Mouse (Mus musculus) liver, adult 2 months (tissue): Measurements from ENCODE around the gene Vav3. TPM values are rescaled to one million over a fixed set of nuclear protein-coding genes. Genes with fewer than 3 reads are reported as not detected.

ENCODE experiments used
- DNase-seq: peaks from one replicate; pipeline ENCODE4 v3.0.0-alpha.2; 2011; ENCODE audit warnings: low read depth, low spot score; ENCODE audit errors: extremely low read depth
- H3K27ac ChIP-seq: fragments of 200-500 bp; replicated peaks from 2 replicates; pipeline ENCODE4 v1.5.1; 2012; ENCODE audit warnings: low read depth, mild to moderate bottlenecking, control low read depth, inconsistent platforms, low read length; ENCODE audit not compliant: insufficient read depth
- H3K27me3 ChIP-seq: fragments of 200-500 bp; 2 replicates; pipeline ENCODE4 v1.6.1; 2012; ENCODE audit warnings: mild to moderate bottlenecking, moderate library complexity, low read length, inconsistent platforms; ENCODE audit not compliant: control insufficient read depth, insufficient read depth
- H3K36me3 ChIP-seq: fragments of 200-500 bp; 2 replicates; pipeline ENCODE4 v1.6.1; 2012; ENCODE audit warnings: low read length, inconsistent platforms; ENCODE audit not compliant: control insufficient read depth, insufficient read depth
- H3K4me1 ChIP-seq: fragments of 200-500 bp; 2 replicates; pipeline ENCODE4 v1.6.1; 2011; ENCODE audit warnings: low read length; ENCODE audit not compliant: control insufficient read depth, insufficient read depth
- H3K4me3 ChIP-seq: fragments of 200-500 bp; 2 replicates; pipeline ENCODE4 v1.5.1; 2011; ENCODE audit warnings: low read depth, mild to moderate bottlenecking, control low read depth, low read length, moderate library complexity; ENCODE audit not compliant: insufficient read depth
- H3K79me2 ChIP-seq: fragments of 200-500 bp; 2 replicates; pipeline ENCODE4 v1.6.1; 2012; ENCODE audit warnings: inconsistent platforms, mild to moderate bottlenecking, low read length, moderate library complexity; ENCODE audit not compliant: control insufficient read depth, insufficient read depth
- H3K9ac ChIP-seq: fragments of 200-500 bp; 2 replicates; pipeline ENCODE4 v1.6.1; 2012; ENCODE audit warnings: low read depth, mild to moderate bottlenecking, control low read depth, inconsistent platforms, low read length
- CTCF ChIP-seq: fragments of 200-500 bp; IDR thresholded peaks from 2 replicates; pipeline ENCODE4 v1.5.1; 2011; ENCODE audit warnings: low read depth, low read length, control low read depth
- POLR2A ChIP-seq: fragments of 200-500 bp; IDR thresholded peaks from 2 replicates; pipeline ENCODE4 v1.6.1; 2011; ENCODE audit warnings: low read length, control low read depth; ENCODE audit not compliant: insufficient read depth; ENCODE audit errors: extremely low read depth
- WGBS: fragments of 180-500 bp; shearing (Covaris S2); methylation state at CpG from one replicate; pipeline ENCODE4 v1.1.7; 2018; 5-methylcytosine and 5-hydroxymethylcytosine counted together
- polyA plus RNA-seq: library from polyadenylated mRNA; depleted of rRNA; stranded (reverse); fragments of >200 nt; gene quantifications from 2 replicates; pipeline ENCODE4 v1.2.3, GENCODE M21; 2012
- total RNA-seq: library from RNA; depleted of rRNA; stranded (reverse); fragments of >200 nt; gene quantifications from 2 replicates; pipeline ENCODE4 v1.2.3, GENCODE M21; 2014

Vav3 gene
- total and polyA plus RNA-seq, 2 experiments: 0.29 to 3.0 TPM

DNA sequence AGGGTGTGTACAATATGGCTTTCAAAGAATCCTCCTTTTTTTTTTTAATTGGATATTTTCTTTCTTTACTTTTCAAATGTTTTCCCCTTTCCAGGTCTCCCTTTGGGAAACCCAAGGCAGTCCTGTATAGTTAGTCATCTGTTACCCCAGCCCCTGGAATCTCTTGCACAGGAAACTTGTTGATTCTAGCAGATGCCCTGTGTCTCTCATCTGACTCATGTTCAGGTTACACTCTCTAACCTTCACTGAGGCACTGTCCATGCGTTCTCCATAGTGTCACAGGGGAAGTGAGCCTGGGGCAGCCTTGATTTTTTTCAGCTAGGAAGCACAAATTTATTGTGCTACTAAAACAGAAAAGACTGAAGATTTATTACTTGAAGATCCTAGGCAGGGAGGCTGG is 262.3 kb downstream of the Vav3 start:
- Histone ChIP-seq H3K9ac (no peak overlapping the region), H3K27me3 (no peaks in the 10 kb centered on the region), H3K4me3 (no peak overlapping the region), H3K4me1 (no peaks in the 10 kb centered on the region), H3K27ac (no peak overlapping the region), H3K79me2 (no peaks in the 10 kb centered on the region), H3K36me3 (no peaks in the 10 kb centered on the region)
- no peak for DNase-seq
- 61% methylated on average over 1 of the region's 1 CpGs for WGBS
- TF ChIP-seq POLR2A (no peak), CTCF (no peak)

- no peak overlapping the region for H3K9ac ChIP-seq
- no peak overlapping the region for H3K4me3 ChIP-seq
- no peak overlapping the region for H3K27ac ChIP-seq
- TF ChIP-seq POLR2A: no peak
- TF ChIP-seq CTCF: no peak
- H3K36me3 ChIP-seq: no peaks in the 10 kb centered on the region
- H3K27me3 ChIP-seq: no peaks in the 10 kb centered on the region
- 82% methylated on average over 2 of the region's 2 CpGs for WGBS
- DNase-seq: no peak
- no peaks in the 10 kb centered on the region for H3K79me2 ChIP-seq
- H3K4me1 ChIP-seq: no peaks in the 10 kb centered on the region
Observed at GRCm38 (mm10) chr3:109606121-109606520, 265.7 kb downstream of the Vav3 start.

DNA sequence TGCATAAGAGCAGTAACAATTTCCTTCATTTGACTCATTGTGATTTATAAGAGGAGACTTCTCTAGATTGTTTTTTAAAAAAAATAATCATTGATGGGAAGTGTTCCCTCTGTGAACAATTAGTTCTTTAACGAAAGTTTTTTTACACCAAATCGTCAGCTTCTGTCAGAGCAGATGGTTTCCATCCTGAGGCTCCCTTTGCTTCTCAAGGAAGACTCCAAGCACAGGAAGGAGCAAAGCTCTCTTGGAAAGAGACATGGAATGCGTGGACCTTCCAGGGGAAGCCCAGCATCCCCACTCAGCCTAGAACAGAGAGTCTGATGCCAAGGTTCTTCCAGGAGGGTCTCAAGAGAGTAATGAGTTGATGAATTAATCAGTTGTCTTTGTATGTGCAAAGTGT is 281.3 kb downstream of the Vav3 start:
- H3K36me3 ChIP-seq: no peaks in the 10 kb centered on the region
- no peak for TF ChIP-seq POLR2A
- no peak for TF ChIP-seq CTCF
- H3K4me1 ChIP-seq: no peaks in the 10 kb centered on the region
- DNase-seq: no peak
- no peaks in the 10 kb centered on the region for H3K27me3 ChIP-seq
- no peak overlapping the region for H3K4me3 ChIP-seq
- H3K9ac ChIP-seq: no peak overlapping the region
- WGBS: 66% methylated on average over 3 of the region's 3 CpGs
- H3K79me2 ChIP-seq: no peaks in the 10 kb centered on the region
- H3K27ac ChIP-seq: no peak overlapping the region

DNA sequence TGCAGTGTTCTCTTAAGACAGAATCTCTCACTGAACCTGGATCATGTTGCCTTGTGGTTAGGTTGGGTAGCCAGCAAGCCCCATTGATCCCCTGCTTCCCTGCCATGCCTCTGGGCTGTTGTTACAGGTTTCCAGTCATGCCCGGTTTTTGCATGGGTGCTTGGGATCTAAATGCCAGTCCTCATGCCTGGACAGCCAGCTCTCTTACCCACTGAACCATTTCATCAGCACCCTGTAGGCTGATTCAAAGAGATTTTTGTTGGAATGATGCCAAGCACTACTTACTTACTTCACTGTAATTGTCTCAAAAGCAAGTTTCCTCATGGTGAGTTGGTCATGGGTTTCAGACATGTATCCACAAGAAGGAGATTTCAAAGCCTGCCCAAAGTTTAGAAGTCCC is 281.9 kb downstream of the Vav3 start:
- WGBS: 96% methylated on average over 1 of the region's 1 CpGs
- H3K9ac ChIP-seq: no peak overlapping the region
- no peaks in the 10 kb centered on the region for H3K27me3 ChIP-seq
- H3K79me2 ChIP-seq: no peaks in the 10 kb centered on the region
- H3K36me3 ChIP-seq: no peaks in the 10 kb centered on the region
- H3K4me3 ChIP-seq: no peak overlapping the region
- H3K27ac ChIP-seq: no peak overlapping the region
- no peak for DNase-seq
- no peaks in the 10 kb centered on the region for H3K4me1 ChIP-seq
- TF ChIP-seq POLR2A: no peak
- TF ChIP-seq CTCF: no peak

- H3K4me3 ChIP-seq: no peak overlapping the region
- H3K27me3 ChIP-seq: no peaks in the 10 kb centered on the region
- H3K36me3 ChIP-seq: no peaks in the 10 kb centered on the region
- H3K27ac ChIP-seq: no peak overlapping the region
- H3K4me1 ChIP-seq: no peaks in the 10 kb centered on the region
- no peak for TF ChIP-seq POLR2A
- TF ChIP-seq CTCF: no peak
- 86% methylated on average over 1 of the region's 1 CpGs for WGBS
- no peaks in the 10 kb centered on the region for H3K79me2 ChIP-seq
- no peak for DNase-seq
- H3K9ac ChIP-seq: no peak overlapping the region
Observed at GRCm38 (mm10) chr3:109622816-109623215, 282.4 kb downstream of the Vav3 start.

GRCm38 (mm10) chr3:109623770-109624169 is 283.3 kb downstream of the Vav3 start:
- Histone ChIP-seq H3K36me3 (no peaks in the 10 kb centered on the region), H3K4me3 (no peak overlapping the region), H3K79me2 (no peaks in the 10 kb centered on the region), H3K9ac (no peak overlapping the region), H3K4me1 (no peaks in the 10 kb centered on the region), H3K27ac (no peak overlapping the region), H3K27me3 (no peaks in the 10 kb centered on the region)
- 87% methylated on average over 2 of the region's 2 CpGs for WGBS
- DNase-seq: no peak
- no peak for TF ChIP-seq POLR2A
- TF ChIP-seq CTCF: no peak
